Mouse (Mus musculus) stomach, embryonic 16.5 days (tissue): ENCODE data around the gene Arpc2. TPM values are rescaled to one million over a fixed set of nuclear protein-coding genes. Genes with fewer than 3 reads are reported as not detected.

Source experiments
- ATAC-seq: fragments of 200-750 bp; cut with Nextera tagmentation; 2 replicates; pipeline ENCODE4 v1.8.0; 2017; ENCODE audit warnings: moderate number of reproducible peaks, moderate TSS enrichment; ENCODE audit not compliant: insufficient read depth, low FRiP score
- H3K27ac ChIP-seq: fragments of 300-500 bp; sonication (generic); 2 replicates; pipeline ENCODE4 v1.5.1; 2014; ENCODE audit warnings: low read length
- H3K27me3 ChIP-seq: fragments of 300-500 bp; sonication (generic); 2 replicates; pipeline ENCODE4 v1.6.1; 2014; ENCODE audit warnings: low read length, control low read depth, mixed read lengths; ENCODE audit not compliant: control insufficient read depth, insufficient read depth
- H3K36me3 ChIP-seq: fragments of 300-500 bp; sonication (generic); 2 replicates; pipeline ENCODE4 v1.6.1; 2014; ENCODE audit warnings: low read length; ENCODE audit not compliant: control insufficient read depth, insufficient read depth
- H3K4me1 ChIP-seq: fragments of 300-500 bp; sonication (generic); 2 replicates; pipeline ENCODE4 v1.6.1; 2014; ENCODE audit warnings: low read length, control low read depth, mixed read lengths; ENCODE audit not compliant: control insufficient read depth, insufficient read depth
- H3K4me2 ChIP-seq: fragments of 300-500 bp; sonication (generic); 2 replicates; pipeline ENCODE4 v1.6.1; 2014; ENCODE audit warnings: low read depth, low read length, mixed read lengths
- H3K4me3 ChIP-seq: fragments of 300-500 bp; sonication (generic); replicated peaks from 2 replicates; pipeline ENCODE4 v1.5.1; 2014; ENCODE audit warnings: mild to moderate bottlenecking, low read length
- H3K9ac ChIP-seq: fragments of 300-500 bp; sonication (generic); 2 replicates; pipeline ENCODE4 v1.6.1; 2014; ENCODE audit warnings: low read length
- H3K9me3 ChIP-seq: fragments of 300-500 bp; sonication (generic); replicated peaks from 2 replicates; pipeline ENCODE4 v1.6.1; 2016; ENCODE audit warnings: low read length, control low read depth; ENCODE audit not compliant: control insufficient read depth
- WGBS: fragments of 180-500 bp; shearing (Covaris S2); extraction: QIAGEN DNeasy Blood & Tissue Kit; methylation state at CpG from one replicate; pipeline ENCODE4 v1.1.7; 2014; 5-methylcytosine and 5-hydroxymethylcytosine counted together
- polyA plus RNA-seq: library from polyadenylated mRNA; unstranded; fragments of >200 nt; fragmentation: Nextera tagmentation; extraction: Ambion mirVana; gene quantifications from 2 replicates; pipeline ENCODE4 v1.2.1, GENCODE M21; 2015

Arpc2 gene
- polyA plus RNA-seq, 1 experiment from 2014 or later: 544 TPM

DNA sequence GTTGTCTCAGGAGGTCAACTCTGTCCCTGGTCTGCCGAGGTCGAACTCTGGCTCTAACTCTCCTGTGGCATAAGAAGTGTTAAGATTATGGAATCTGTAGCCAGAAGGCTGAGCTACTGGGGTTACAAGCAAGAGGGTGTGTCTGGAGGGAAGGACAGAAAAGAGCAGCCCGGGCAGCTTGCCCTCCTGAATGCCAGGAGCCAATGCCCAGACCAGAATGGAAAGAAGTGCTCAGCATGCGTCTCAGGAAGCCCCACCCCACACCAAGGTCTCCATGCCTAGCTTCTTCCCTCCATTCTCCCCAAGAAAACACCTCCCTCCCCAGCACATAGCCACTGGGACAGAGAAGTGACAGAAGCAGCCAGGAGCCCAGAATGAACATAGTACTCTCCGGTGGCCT lies 63.1 kb downstream of the Arpc2 start:
- no peaks in the 10 kb centered on the region for H3K36me3 ChIP-seq
- WGBS: 53% methylated on average over 5 of the region's 5 CpGs
- H3K4me1 ChIP-seq: peaks cover 85% of the 10 kb centered on the region
- H3K4me3 ChIP-seq: no peak overlapping the region; the same call in 1 of the 2 replicates
- no peaks in the 10 kb centered on the region for H3K9me3 ChIP-seq
- peak overlapping the region; percentile 100 for H3K27ac ChIP-seq
- peak overlapping the region; percentile 27; the same call in 1 of the 2 replicates for H3K4me2 ChIP-seq
- H3K27me3 ChIP-seq: no peaks in the 10 kb centered on the region
- no peak for ATAC-seq
- H3K9ac ChIP-seq: peak overlapping the region; percentile 57; the same call in 1 of the 2 replicates

DNA sequence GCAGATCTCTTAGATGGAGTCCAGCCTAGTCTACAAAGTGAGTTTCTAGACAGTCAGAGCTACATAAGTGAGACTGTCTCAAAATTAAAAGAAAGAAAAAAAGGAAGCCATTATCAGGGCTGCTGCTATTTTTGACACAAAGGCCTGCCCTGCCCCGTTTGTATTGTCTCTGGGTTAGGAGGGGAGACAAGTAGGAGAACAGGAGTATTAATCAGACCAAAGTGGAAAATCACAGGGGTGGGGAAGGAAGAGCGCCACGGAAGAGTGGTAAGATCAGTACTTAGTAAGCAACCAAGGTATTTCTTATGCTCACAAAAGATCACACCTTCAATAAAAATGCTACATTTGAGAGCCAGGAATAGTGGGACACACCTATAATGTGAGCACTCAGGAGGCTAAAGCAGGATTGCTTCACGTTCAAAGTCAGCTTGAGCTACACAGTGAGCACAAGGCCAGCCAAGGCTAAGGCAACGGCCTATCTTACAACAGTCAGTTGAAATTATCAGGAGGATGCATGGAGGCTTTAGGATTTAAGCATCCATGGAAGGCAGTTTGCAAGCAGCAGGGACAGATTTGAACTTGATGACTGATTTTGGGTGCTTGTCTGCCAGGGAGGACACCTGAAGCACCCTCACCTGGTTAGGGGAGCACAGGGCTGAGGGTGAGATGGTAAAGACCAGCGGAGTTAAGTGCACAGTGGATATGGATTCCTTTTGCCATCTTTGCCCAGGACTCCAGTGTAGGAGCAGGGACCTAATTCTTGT lies 64.6 kb downstream of the Arpc2 start:
- H3K4me2 ChIP-seq: peak overlapping the region; percentile 83; the same call in 1 of the 2 replicates
- WGBS: 65% methylated on average over 6 of the region's 6 CpGs
- H3K27ac ChIP-seq: peak overlapping the region; percentile 100

DNA sequence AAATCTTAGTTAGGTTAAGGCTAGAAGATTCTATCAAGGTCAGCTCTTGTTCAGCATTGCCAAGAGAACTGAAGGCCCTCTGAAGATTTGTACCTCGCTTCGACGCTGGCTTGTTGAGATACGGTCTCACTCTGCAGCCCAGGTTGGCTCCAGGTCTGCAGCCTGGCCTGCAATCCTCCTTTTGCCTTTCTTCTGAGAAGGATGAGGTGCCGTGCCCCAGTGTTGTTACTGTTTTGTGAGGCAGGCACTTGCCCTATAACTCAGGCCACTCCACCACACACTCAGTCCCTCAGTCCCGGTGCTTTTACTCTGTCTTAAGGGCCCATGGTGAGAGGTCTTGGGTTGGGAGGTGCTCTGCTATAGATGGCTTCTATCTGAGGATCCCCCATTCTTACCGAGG lies 66.3 kb downstream of the Arpc2 start:
- WGBS: 83% methylated on average over 7 of the region's 7 CpGs

More for the DNA sequence above, 64.6 kb downstream of the Arpc2 start:
- H3K36me3 ChIP-seq: no peaks in the 10 kb centered on the region
- 0 out of 2 replicates have a peak overlapping the region, but pooled peaks have one; percentile 0 for H3K4me3 ChIP-seq
- peak overlapping the region; percentile 49; the same call in 1 of the 2 replicates for H3K9ac ChIP-seq
- no peak for ATAC-seq
- H3K4me1 ChIP-seq: peaks cover 79% of the 10 kb centered on the region
- H3K9me3 ChIP-seq: no peaks in the 10 kb centered on the region
- no peaks in the 10 kb centered on the region for H3K27me3 ChIP-seq

DNA sequence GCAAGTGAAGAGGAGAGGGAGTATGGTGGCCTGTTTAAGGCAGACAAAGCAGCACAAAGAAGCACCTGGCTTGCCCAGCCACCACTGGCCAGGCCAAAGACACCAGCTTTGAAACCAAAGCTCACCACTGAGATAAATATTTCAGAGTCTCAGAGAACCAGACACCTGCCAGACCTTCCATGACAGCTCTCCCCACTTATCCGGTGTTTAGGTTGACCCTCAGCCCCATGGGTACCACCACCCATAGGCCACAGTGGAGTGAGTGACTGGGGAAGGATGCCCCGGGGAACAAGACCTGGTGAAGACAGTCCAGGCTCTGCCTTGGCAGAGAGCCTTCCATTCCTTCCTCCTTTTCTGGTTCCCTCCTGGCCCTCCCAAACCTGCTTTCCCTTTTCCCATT lies 67.0 kb downstream of the Arpc2 start:
- Histone ChIP-seq H3K27me3 (no peaks in the 10 kb centered on the region), H3K4me1 (peaks cover 56% of the 10 kb centered on the region), H3K9ac (peak overlapping the region; percentile 99), H3K4me3 (peak overlapping the region; percentile 84), H3K27ac (peak overlapping the region; percentile 100), H3K4me2 (peak overlapping the region; percentile 83), H3K36me3 (no peaks in the 10 kb centered on the region), H3K9me3 (no peaks in the 10 kb centered on the region)
- ATAC-seq: no peak
- 61% methylated on average over 2 of the region's 2 CpGs for WGBS

More for the DNA sequence above, 66.3 kb downstream of the Arpc2 start:
- no peaks in the 10 kb centered on the region for H3K9me3 ChIP-seq
- H3K4me2 ChIP-seq: peak overlapping the region; percentile 83
- H3K9ac ChIP-seq: peak overlapping the region; percentile 99
- H3K27me3 ChIP-seq: no peaks in the 10 kb centered on the region
- peaks cover 62% of the 10 kb centered on the region for H3K4me1 ChIP-seq
- H3K27ac ChIP-seq: peak overlapping the region; percentile 100
- ATAC-seq: no peak
- peak overlapping the region; percentile 84 for H3K4me3 ChIP-seq
- no peaks in the 10 kb centered on the region for H3K36me3 ChIP-seq

DNA sequence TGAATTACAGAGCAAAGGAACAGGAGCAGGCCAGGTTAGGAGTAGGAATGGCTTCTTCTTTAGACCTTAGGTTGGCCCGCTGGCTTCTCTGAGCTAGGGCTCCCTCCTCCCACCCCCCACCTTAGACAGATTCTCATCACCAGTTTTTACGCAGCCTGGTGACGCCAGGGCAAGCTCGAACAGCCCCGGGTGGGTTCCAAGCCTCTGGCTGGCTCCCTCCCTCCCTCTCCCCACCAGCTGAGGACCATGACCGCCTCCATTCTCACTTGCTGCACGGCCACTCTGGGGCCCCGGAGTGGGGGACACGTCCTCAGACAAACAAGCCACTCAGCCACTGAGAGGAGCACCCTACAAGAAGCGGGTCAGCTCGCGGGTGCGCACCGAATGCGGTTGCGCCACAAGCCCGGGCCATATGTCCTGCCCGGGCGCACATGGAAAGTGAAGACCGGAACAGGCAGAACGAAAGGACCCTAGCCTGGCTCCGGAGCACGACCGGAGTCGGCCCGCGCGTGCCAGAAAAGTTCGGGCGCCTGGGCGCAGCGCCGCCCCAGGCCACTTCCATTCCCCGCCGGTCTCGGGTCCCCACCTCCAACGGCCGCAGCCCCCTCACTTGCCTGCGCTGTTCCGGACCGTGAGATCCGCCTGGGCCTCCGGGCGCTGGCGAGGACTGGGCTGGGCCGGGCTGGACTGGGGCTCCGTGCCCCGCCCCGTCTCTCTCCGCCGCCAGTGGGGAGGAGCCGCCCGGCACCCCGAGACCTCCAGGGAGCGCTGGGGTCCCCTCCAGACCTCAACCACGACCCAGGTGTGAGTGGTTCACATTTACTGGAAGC lies 67.8 kb downstream of the Arpc2 start:
- Histone ChIP-seq H3K36me3 (no peaks in the 10 kb centered on the region), H3K4me1 (peaks cover 54% of the 10 kb centered on the region), H3K4me3 (peak overlapping the region; percentile 84), H3K9ac (peak overlapping the region; percentile 99), H3K9me3 (no peaks in the 10 kb centered on the region), H3K4me2 (peak overlapping the region; percentile 83), H3K27me3 (no peaks in the 10 kb centered on the region), H3K27ac (peak overlapping the region; percentile 100)
- under 1% methylated on average over 56 of the region's 56 CpGs for WGBS
- peak; percentile 82 for ATAC-seq

DNA sequence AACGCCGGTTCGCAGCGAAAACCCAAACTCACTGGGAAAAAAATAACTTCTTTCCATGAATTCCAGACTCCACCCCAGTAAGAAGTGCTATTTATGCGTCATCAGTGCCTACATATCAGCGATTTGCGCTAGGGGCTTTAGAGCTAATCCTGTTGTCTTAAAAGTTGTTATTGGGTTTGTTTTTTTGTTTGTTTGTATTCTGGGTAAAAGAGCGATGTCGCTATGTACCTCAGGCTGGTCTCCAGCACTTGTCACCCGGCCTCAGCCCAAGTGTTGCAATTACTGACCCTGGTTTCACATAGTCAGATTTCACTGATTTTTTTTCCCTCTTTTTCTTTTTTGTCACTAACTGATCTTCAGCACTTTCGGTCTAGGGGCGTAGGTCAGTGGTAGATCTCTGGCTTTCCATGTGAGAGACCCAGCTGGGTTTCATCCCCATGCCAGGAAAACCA lies 68.5 kb downstream of the Arpc2 start:
- Histone ChIP-seq H3K27ac (peak overlapping the region; percentile 100), H3K9ac (peak overlapping the region; percentile 99), H3K4me3 (peak overlapping the region; percentile 84), H3K27me3 (no peaks in the 10 kb centered on the region), H3K4me2 (peak overlapping the region; percentile 83), H3K9me3 (no peaks in the 10 kb centered on the region), H3K4me1 (peaks cover 50% of the 10 kb centered on the region), H3K36me3 (no peaks in the 10 kb centered on the region)
- WGBS: 6% methylated on average over 12 of the region's 12 CpGs
- no peak for ATAC-seq

DNA sequence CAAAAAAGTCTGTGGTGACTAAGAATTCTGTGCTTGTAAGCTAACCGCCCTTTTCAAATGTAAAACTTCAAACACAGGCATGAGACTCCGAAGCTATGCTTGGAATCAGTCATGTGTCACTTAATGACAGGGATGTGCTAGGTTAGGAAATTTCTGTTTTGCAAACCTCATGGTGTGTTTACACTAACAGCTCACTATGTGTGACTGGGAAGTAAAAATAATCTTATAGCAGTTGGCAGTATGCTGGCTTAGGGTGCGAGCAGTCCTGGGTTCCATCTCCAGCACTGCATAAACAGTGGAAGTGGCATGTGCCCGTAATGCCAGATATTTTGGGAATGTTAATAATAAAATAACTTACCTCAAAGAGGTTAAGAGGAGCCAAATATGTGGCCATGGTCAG lies 69.1 kb downstream of the Arpc2 start:
- no peak for ATAC-seq
- Histone ChIP-seq H3K4me3 (no peak overlapping the region), H3K27ac (no peak overlapping the region), H3K27me3 (no peaks in the 10 kb centered on the region), H3K9me3 (no peaks in the 10 kb centered on the region), H3K36me3 (no peaks in the 10 kb centered on the region), H3K4me1 (peaks cover 49% of the 10 kb centered on the region), H3K4me2 (no peak overlapping the region), H3K9ac (no peak overlapping the region)
- 67% methylated on average over 4 of the region's 4 CpGs for WGBS

DNA sequence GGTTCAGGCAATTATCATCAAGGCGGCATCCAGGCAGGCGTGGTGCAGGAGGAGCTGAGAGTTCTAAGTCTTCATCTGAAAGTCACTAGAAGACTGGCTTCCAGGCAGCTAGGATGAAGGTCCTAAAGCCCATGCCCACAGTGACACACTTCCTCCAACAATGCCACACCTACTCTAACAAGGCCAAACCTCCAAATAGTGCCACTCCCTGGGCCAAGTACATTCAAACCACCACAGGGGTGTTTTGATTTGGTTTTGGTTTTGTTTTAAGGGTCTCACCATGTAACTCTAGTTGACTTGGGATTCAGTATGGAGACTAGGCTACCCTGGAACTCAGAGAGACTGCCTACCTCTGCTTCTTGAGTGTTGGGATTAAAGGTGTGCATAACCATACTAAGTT lies 69.6 kb downstream of the Arpc2 start, which contains the start of gene Tmbim1:
Gene Tmbim1 (minus strand): TSS at position 101 of the 400 bp plus-strand sequence.
- H3K27me3 ChIP-seq: no peaks in the 10 kb centered on the region
- WGBS: 96% methylated on average over 2 of the region's 2 CpGs
- no peak for ATAC-seq
- no peaks in the 10 kb centered on the region for H3K9me3 ChIP-seq
- H3K36me3 ChIP-seq: no peaks in the 10 kb centered on the region
- peak within 1 kb of the TSS; percentile 99 for H3K9ac ChIP-seq
- peak within 1 kb of the TSS; percentile 100 for H3K27ac ChIP-seq
- H3K4me3 ChIP-seq: peak within 1 kb of the TSS; percentile 84
- peak within 1 kb of the TSS; percentile 83 for H3K4me2 ChIP-seq
- H3K4me1 ChIP-seq: peaks cover 49% of the 10 kb centered on the region
